Mouse (Mus musculus) limb, embryonic 14.5 days (tissue): ENCODE results near the gene Tnfrsf13c. TPM values are rescaled to one million over a fixed set of nuclear protein-coding genes. Genes with fewer than 3 reads are reported as not detected.
A peak's percentile ranks its signal among the peaks of the same experiment; 100 is the strongest.

ENCODE experiments used
- ATAC-seq: fragments of 200-750 bp; cut with Nextera tagmentation; 2 replicates; pipeline ENCODE4 v1.8.0; 2017; ENCODE audit warnings: low read depth, moderate number of reproducible peaks, moderate TSS enrichment; ENCODE audit not compliant: low FRiP score
- DNase-seq: peaks from one replicate; pipeline ENCODE4 v3.0.0-alpha.2; 2015; ENCODE audit warnings: low spot score
- H3K27ac ChIP-seq: fragments of 300-500 bp; sonication (generic); replicated peaks from 2 replicates; pipeline ENCODE4 v1.5.1; 2014; ENCODE audit warnings: low read depth, mild to moderate bottlenecking, low read length, moderate library complexity, mixed read lengths
- H3K27me3 ChIP-seq: fragments of 300-500 bp; sonication (generic); 2 replicates; pipeline ENCODE4 v1.6.1; 2014; ENCODE audit warnings: low read length, mixed read lengths; ENCODE audit not compliant: control insufficient read depth, insufficient read depth
- H3K36me3 ChIP-seq: fragments of 300-500 bp; sonication (generic); 2 replicates; pipeline ENCODE4 v1.6.1; 2014; ENCODE audit warnings: mild to moderate bottlenecking, low read length, moderate library complexity, mixed read lengths; ENCODE audit not compliant: control insufficient read depth, insufficient read depth
- H3K4me1 ChIP-seq: fragments of 300-500 bp; sonication (generic); 2 replicates; pipeline ENCODE4 v1.6.1; 2014; ENCODE audit warnings: antibody characterized with exemption, low read length, mixed read lengths; ENCODE audit not compliant: control insufficient read depth, insufficient read depth
- H3K4me2 ChIP-seq: fragments of 300-500 bp; sonication (generic); replicated peaks from 2 replicates; pipeline ENCODE4 v1.6.1; 2014; ENCODE audit warnings: low read depth, mild to moderate bottlenecking, low read length, moderate library complexity; ENCODE audit not compliant: severe bottlenecking
- H3K4me3 ChIP-seq: fragments of 300-500 bp; sonication (generic); replicated peaks from 2 replicates; pipeline ENCODE4 v1.5.1; 2014; ENCODE audit warnings: low read length
- H3K9ac ChIP-seq: fragments of 300-500 bp; sonication (generic); 2 replicates; pipeline ENCODE4 v1.6.1; 2014; ENCODE audit warnings: mild to moderate bottlenecking, low read depth, low read length, moderate library complexity; ENCODE audit not compliant: severe bottlenecking
- H3K9me3 ChIP-seq: fragments of 300-500 bp; sonication (generic); 2 replicates; pipeline ENCODE4 v1.6.1; 2016; ENCODE audit warnings: low read length; ENCODE audit not compliant: control insufficient read depth
- POLR2A ChIP-seq: fragments of 200-500 bp; IDR thresholded peaks from 2 replicates; pipeline ENCODE4 v1.8.0; 2012; ENCODE audit warnings: inconsistent platforms, mild to moderate bottlenecking, moderate library complexity, borderline replicate concordance; ENCODE audit not compliant: insufficient read depth, insufficient read length; ENCODE audit errors: extremely low read depth
- WGBS: fragments of 180-500 bp; shearing (Covaris S2); extraction: QIAGEN DNeasy Blood & Tissue Kit; methylation state at CpG from one replicate; pipeline ENCODE4 v1.1.7; 2014; 5-methylcytosine and 5-hydroxymethylcytosine counted together
- microRNA counts: library from miRNA; unstranded; fragments of <30 nt; microRNA quantifications from one replicate; lab custom pipeline; 2016
- microRNA-seq: library from miRNA; unstranded; fragments of <30 nt; microRNA quantifications from one replicate; pipeline ENCODE4, GENCODE M21; 2016
- polyA plus RNA-seq, 2 experiments: library from polyadenylated mRNA; depleted of rRNA in 1 of 2; stranded (reverse) in 1 of 2; unstranded in 1 of 2; fragments of >200 nt; fragmentation: Nextera tagmentation in 1 of 2; extraction: Ambion mirVana in 1 of 2; gene quantifications; 2 replicates each; pipeline versions ENCODE4 v1.2.1 to v1.2.3; 2012 to 2014

Gene Tnfrsf13c
- polyA plus RNA-seq, 2 experiments: 0.22 to 0.29 TPM

GRCm38 (mm10) chr15:82182311-82182710, 41.9 kb downstream of the Tnfrsf13c start:
- ATAC-seq: no peak
- whole genome bisulfite sequencing: 95% methylated on average over 4 of the region's 4 CpGs
- no peak overlapping the region for H3K9ac ChIP-seq
- no peaks in the 10 kb centered on the region for H3K4me1 ChIP-seq
- no peaks in the 10 kb centered on the region for H3K9me3 ChIP-seq
- no peak for TF ChIP-seq POLR2A
- no peak overlapping the region for H3K4me2 ChIP-seq
- H3K36me3 ChIP-seq: peaks cover 100% of the 10 kb centered on the region
- no peaks in the 10 kb centered on the region for H3K27me3 ChIP-seq
- no peak overlapping the region for H3K27ac ChIP-seq
- DNase-seq: no peak
- no peak overlapping the region for H3K4me3 ChIP-seq

DNA sequence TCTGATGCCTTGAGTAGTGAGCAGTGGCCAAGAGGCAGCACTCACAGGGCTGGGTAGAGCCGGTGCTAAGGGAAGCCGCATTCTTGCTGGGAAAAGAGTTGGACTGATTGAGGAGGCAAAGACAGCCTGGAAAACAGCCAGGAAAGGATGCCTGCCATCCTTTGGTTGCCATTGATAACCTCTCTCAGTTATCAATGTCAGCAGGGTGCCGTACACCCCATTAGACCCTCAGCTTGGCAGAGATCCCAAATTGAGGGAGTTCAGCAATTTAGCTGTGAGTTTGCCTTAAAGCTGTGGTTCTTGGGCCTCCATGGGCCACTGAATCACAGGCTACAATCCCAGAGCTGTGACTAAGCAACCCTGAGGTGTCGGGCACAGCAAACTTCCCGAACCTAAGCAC, 43.0 kb downstream of the Tnfrsf13c start:
- no peak for ATAC-seq
- 91% methylated on average over 5 of the region's 5 CpGs for WGBS
- DNase-seq: no peak

DNA sequence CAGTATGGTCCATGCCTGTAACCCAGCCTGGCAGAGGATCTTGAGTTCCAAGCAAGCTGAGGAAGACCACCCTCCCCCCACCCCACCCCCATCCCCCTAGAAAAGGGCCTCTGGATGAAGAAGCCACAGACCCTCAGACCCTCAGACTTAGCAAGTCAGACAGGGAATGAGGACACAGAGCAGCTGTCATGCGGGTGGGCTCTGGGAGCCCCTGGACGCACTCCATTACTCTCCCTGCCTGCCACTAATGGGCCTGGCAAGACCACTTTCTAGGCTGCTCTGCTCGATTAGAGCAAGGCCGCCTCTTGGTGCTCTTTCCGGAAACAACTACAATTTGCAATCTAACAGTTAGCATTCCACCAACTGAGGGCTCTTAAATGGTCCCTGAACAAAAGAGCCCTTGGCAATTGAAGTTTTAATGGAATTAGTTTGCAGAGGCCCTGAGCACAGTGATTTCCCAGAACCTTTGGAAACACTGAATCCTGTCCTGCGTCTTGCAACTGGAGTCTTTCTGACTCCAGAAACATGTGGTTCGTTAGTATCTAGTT, 46.4 kb downstream of the Tnfrsf13c start:
- DNase-seq: no peak
- no peak for TF ChIP-seq POLR2A
- H3K27me3 ChIP-seq: no peaks in the 10 kb centered on the region
- H3K36me3 ChIP-seq: peaks cover 97% of the 10 kb centered on the region
- 81% methylated on average over 7 of the region's 7 CpGs for WGBS
- H3K9ac ChIP-seq: no peak overlapping the region
- H3K4me1 ChIP-seq: no peaks in the 10 kb centered on the region
- no peak overlapping the region for H3K4me2 ChIP-seq
- ATAC-seq: no peak
- no peak overlapping the region for H3K4me3 ChIP-seq
- no peaks in the 10 kb centered on the region for H3K9me3 ChIP-seq
- no peak overlapping the region for H3K27ac ChIP-seq

More for the DNA sequence above, 43.0 kb downstream of the Tnfrsf13c start:
- Histone ChIP-seq H3K27ac (no peak overlapping the region), H3K4me2 (no peak overlapping the region), H3K9me3 (no peaks in the 10 kb centered on the region), H3K36me3 (peaks cover 100% of the 10 kb centered on the region), H3K4me1 (no peaks in the 10 kb centered on the region), H3K9ac (no peak overlapping the region), H3K27me3 (no peaks in the 10 kb centered on the region), H3K4me3 (no peak overlapping the region)
- no peak for TF ChIP-seq POLR2A

- Histone ChIP-seq H3K4me3 (no peak overlapping the region), H3K27me3 (no peaks in the 10 kb centered on the region), H3K9me3 (no peaks in the 10 kb centered on the region), H3K4me2 (no peak overlapping the region), H3K9ac (no peak overlapping the region), H3K27ac (no peak overlapping the region), H3K4me1 (no peaks in the 10 kb centered on the region), H3K36me3 (peaks cover 96% of the 10 kb centered on the region)
- ATAC-seq (no peak), DNase-seq (no peak)
- no peak for TF ChIP-seq POLR2A
- 94% methylated on average over 9 of the region's 9 CpGs for WGBS
Measured at GRCm38 (mm10) chr15:82175091-82175490, 49.1 kb downstream of the Tnfrsf13c start.

DNA sequence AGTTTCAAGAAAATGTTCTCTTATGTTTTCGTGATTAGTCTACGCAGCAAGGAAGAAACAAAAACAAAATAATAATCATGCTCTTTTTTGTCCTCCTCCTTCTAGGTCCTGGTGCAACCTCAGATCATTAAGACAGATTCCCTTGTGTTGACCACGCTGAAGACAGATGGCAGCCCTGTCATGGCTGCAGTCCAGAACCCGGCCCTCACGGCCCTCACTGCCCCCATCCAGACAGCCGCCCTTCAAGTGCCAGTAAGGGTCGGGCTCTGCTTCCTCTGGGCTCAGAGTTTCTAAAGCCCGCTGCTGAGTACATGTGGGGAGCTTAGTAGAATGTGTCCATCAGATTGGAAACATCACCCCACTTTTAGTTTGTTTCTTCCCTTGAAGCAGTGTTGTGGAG, 51.5 kb downstream of the Tnfrsf13c start:
- no peak overlapping the region for H3K4me2 ChIP-seq
- WGBS: 85% methylated on average over 8 of the region's 8 CpGs
- no peaks in the 10 kb centered on the region for H3K27me3 ChIP-seq
- no peak overlapping the region for H3K4me3 ChIP-seq
- TF ChIP-seq POLR2A: no peak
- no peaks in the 10 kb centered on the region for H3K4me1 ChIP-seq
- H3K27ac ChIP-seq: no peak overlapping the region
- peaks cover 76% of the 10 kb centered on the region for H3K36me3 ChIP-seq
- DNase-seq: no peak
- no peak overlapping the region for H3K9ac ChIP-seq
- no peak for ATAC-seq
- no peaks in the 10 kb centered on the region for H3K9me3 ChIP-seq

MicroRNAs encoded within 50 kb of the gene (microRNA counts, 519-probe panel; counts per million panel counts)
- microRNA mmu-miR-33 (lab: Ali Mortazavi, UCI): 2,640 counts per million, percentile 45 among the panel's probes with 10 or more counts

Small RNAs within 50 kb of the gene (microRNA-seq; reads per million reads assigned to microRNA genes)
- 100 reads per million, percentile 46 among the genes with 10 or more reads in this experiment for gene Mir33

Other genes starting within 250 kb of the Tnfrsf13c start
- not detected in 2 replicates for gene 1700029P11Rik, start 243.8 kb downstream of the Tnfrsf13c start, polyA plus RNA-seq (2012; rRNA removed)
- not detected in 2 replicates for gene 1700029P11Rik, start 243.8 kb downstream of the Tnfrsf13c start, polyA plus RNA-seq (2014; fragmentation: Nextera tagmentation; extraction: Ambion mirVana)
- 29.3 and 37.2 TPM in 2 replicates for gene Xrcc6, start 236.5 kb downstream of the Tnfrsf13c start, polyA plus RNA-seq (2012; rRNA removed)
- gene Xrcc6, start 236.5 kb downstream of the Tnfrsf13c start, polyA plus RNA-seq (2014; fragmentation: Nextera tagmentation; extraction: Ambion mirVana): 71.8 and 74.0 TPM in 2 replicates
- gene Desi1, start 190.5 kb downstream of the Tnfrsf13c start, polyA plus RNA-seq (2012; rRNA removed): 30.5 and 34.8 TPM in 2 replicates
- gene Desi1, start 190.5 kb downstream of the Tnfrsf13c start, polyA plus RNA-seq (2014; fragmentation: Nextera tagmentation; extraction: Ambion mirVana): 26.3 and 29.8 TPM in 2 replicates
- gene Snu13, start 176.8 kb downstream of the Tnfrsf13c start, polyA plus RNA-seq (2012; rRNA removed): 155 and 182 TPM in 2 replicates
- gene Snu13, start 176.8 kb downstream of the Tnfrsf13c start, polyA plus RNA-seq (2014; fragmentation: Nextera tagmentation; extraction: Ambion mirVana): 268 and 280 TPM in 2 replicates
- gene 4930407I10Rik, start 165.2 kb downstream of the Tnfrsf13c start, polyA plus RNA-seq (2012; rRNA removed): 0.01 TPM in 1 of 2 replicates, not detected in the other
- 0.06 TPM in 1 of 2 replicates, not detected in the other for gene 4930407I10Rik, start 165.2 kb downstream of the Tnfrsf13c start, polyA plus RNA-seq (2014; fragmentation: Nextera tagmentation; extraction: Ambion mirVana)
- 0.14 and 0.16 TPM in 2 replicates for gene Mei1, start 154.4 kb downstream of the Tnfrsf13c start, polyA plus RNA-seq (2012; rRNA removed)
- gene Mei1, start 154.4 kb downstream of the Tnfrsf13c start, polyA plus RNA-seq (2014; fragmentation: Nextera tagmentation; extraction: Ambion mirVana): 0.12 TPM in 1 of 2 replicates, not detected in the other
- gene Ccdc134, start 96.4 kb downstream of the Tnfrsf13c start, polyA plus RNA-seq (2012; rRNA removed): 39.6 and 40.7 TPM in 2 replicates
- 26.4 and 28.3 TPM in 2 replicates for gene Ccdc134, start 96.4 kb downstream of the Tnfrsf13c start, polyA plus RNA-seq (2014; fragmentation: Nextera tagmentation; extraction: Ambion mirVana)
- 131 and 253 TPM in 2 replicates for gene Srebf2, start 77.2 kb downstream of the Tnfrsf13c start, polyA plus RNA-seq (2012; rRNA removed)
- 122 and 125 TPM in 2 replicates for gene Srebf2, start 77.2 kb downstream of the Tnfrsf13c start, polyA plus RNA-seq (2014; fragmentation: Nextera tagmentation; extraction: Ambion mirVana)
- gene Shisa8, start 11.6 kb downstream of the Tnfrsf13c start, polyA plus RNA-seq (2012; rRNA removed): 1.1 and 1.5 TPM in 2 replicates
- 0.41 and 0.54 TPM in 2 replicates for gene Shisa8, start 11.6 kb downstream of the Tnfrsf13c start, polyA plus RNA-seq (2014; fragmentation: Nextera tagmentation; extraction: Ambion mirVana)
- gene Cenpm, start 20.4 kb upstream of the Tnfrsf13c start, polyA plus RNA-seq (2012; rRNA removed): 39.4 and 43.3 TPM in 2 replicates
- 57.7 and 59.3 TPM in 2 replicates for gene Cenpm, start 20.4 kb upstream of the Tnfrsf13c start, polyA plus RNA-seq (2014; fragmentation: Nextera tagmentation; extraction: Ambion mirVana)
- 0.35 and 0.40 TPM in 2 replicates for gene 1500009C09Rik, start 28.0 kb upstream of the Tnfrsf13c start, polyA plus RNA-seq (2012; rRNA removed)
- gene 1500009C09Rik, start 28.0 kb upstream of the Tnfrsf13c start, polyA plus RNA-seq (2014; fragmentation: Nextera tagmentation; extraction: Ambion mirVana): not detected in 2 replicates
- 23.7 and 26.6 TPM in 2 replicates for gene Sept3, start 50.5 kb upstream of the Tnfrsf13c start, polyA plus RNA-seq (2012; rRNA removed)
- 12.0 and 13.3 TPM in 2 replicates for gene Sept3, start 50.5 kb upstream of the Tnfrsf13c start, polyA plus RNA-seq (2014; fragmentation: Nextera tagmentation; extraction: Ambion mirVana)
- gene Wbp2nl, start 74.6 kb upstream of the Tnfrsf13c start, polyA plus RNA-seq (2012; rRNA removed): 0.24 and 0.47 TPM in 2 replicates
- gene Wbp2nl, start 74.6 kb upstream of the Tnfrsf13c start, polyA plus RNA-seq (2014; fragmentation: Nextera tagmentation; extraction: Ambion mirVana): not detected in 2 replicates
- gene Naga, start 114.6 kb upstream of the Tnfrsf13c start, polyA plus RNA-seq (2012; rRNA removed): 101 and 118 TPM in 2 replicates
- gene Naga, start 114.6 kb upstream of the Tnfrsf13c start, polyA plus RNA-seq (2014; fragmentation: Nextera tagmentation; extraction: Ambion mirVana): 59.3 and 60.1 TPM in 2 replicates
- 12.8 and 15.3 TPM in 2 replicates for gene Pheta2, start 114.6 kb upstream of the Tnfrsf13c start, polyA plus RNA-seq (2012; rRNA removed)
- 11.9 and 14.1 TPM in 2 replicates for gene Pheta2, start 114.6 kb upstream of the Tnfrsf13c start, polyA plus RNA-seq (2014; fragmentation: Nextera tagmentation; extraction: Ambion mirVana)
- gene Smdt1, start 114.6 kb upstream of the Tnfrsf13c start, polyA plus RNA-seq (2012; rRNA removed): 175 and 178 TPM in 2 replicates
- 255 and 258 TPM in 2 replicates for gene Smdt1, start 114.6 kb upstream of the Tnfrsf13c start, polyA plus RNA-seq (2014; fragmentation: Nextera tagmentation; extraction: Ambion mirVana)
- gene Ndufa6, start 130.0 kb upstream of the Tnfrsf13c start, polyA plus RNA-seq (2012; rRNA removed): 252 and 318 TPM in 2 replicates
- gene Ndufa6, start 130.0 kb upstream of the Tnfrsf13c start, polyA plus RNA-seq (2014; fragmentation: Nextera tagmentation; extraction: Ambion mirVana): 325 and 348 TPM in 2 replicates
- gene Cyp2d22, start 155.9 kb upstream of the Tnfrsf13c start, polyA plus RNA-seq (2012; rRNA removed): 27.5 and 29.5 TPM in 2 replicates
- 5.2 and 6.4 TPM in 2 replicates for gene Cyp2d22, start 155.9 kb upstream of the Tnfrsf13c start, polyA plus RNA-seq (2014; fragmentation: Nextera tagmentation; extraction: Ambion mirVana)
- not detected in 2 replicates for gene Cyp2d11, start 169.7 kb upstream of the Tnfrsf13c start, polyA plus RNA-seq (2012; rRNA removed)
- not detected in 2 replicates for gene Cyp2d11, start 169.7 kb upstream of the Tnfrsf13c start, polyA plus RNA-seq (2014; fragmentation: Nextera tagmentation; extraction: Ambion mirVana)
- gene Cyp2d10, start 182.8 kb upstream of the Tnfrsf13c start, polyA plus RNA-seq (2012; rRNA removed): not detected in 2 replicates
- not detected in 2 replicates for gene Cyp2d10, start 182.8 kb upstream of the Tnfrsf13c start, polyA plus RNA-seq (2014; fragmentation: Nextera tagmentation; extraction: Ambion mirVana)
- 0.26 TPM in 1 of 2 replicates, not detected in the other for gene Cyp2d9, start 209.1 kb upstream of the Tnfrsf13c start, polyA plus RNA-seq (2012; rRNA removed)
- not detected in 2 replicates for gene Cyp2d9, start 209.1 kb upstream of the Tnfrsf13c start, polyA plus RNA-seq (2014; fragmentation: Nextera tagmentation; extraction: Ambion mirVana)